Mouse (Mus musculus) liver, embryonic 14.5 days (tissue): Measurements from ENCODE around the gene Pde11a. TPM values are rescaled to one million over a fixed set of nuclear protein-coding genes. Genes with fewer than 3 reads are reported as not detected.

Experiments
- ATAC-seq: fragments of 200-750 bp; cut with Nextera tagmentation; 2 replicates; pipeline ENCODE4 v1.8.0; 2017; ENCODE audit warnings: moderate number of reproducible peaks, mild to moderate bottlenecking, moderate library complexity; ENCODE audit not compliant: insufficient read depth
- DNase-seq, 3 experiments: peaks; one replicate each; pipeline ENCODE4 v3.0.0-alpha.2; 2012 to 2013; ENCODE audit warnings: low read depth in 3 of 3, low spot score in 3 of 3
- H3K27ac ChIP-seq: fragments of 300-500 bp; sonication (generic); 2 replicates; pipeline ENCODE4 v1.5.1; 2014; ENCODE audit warnings: moderate library complexity, mild to moderate bottlenecking, control low read depth, inconsistent platforms
- H3K27me3 ChIP-seq: fragments of 300-500 bp; sonication (generic); 2 replicates; pipeline ENCODE4 v1.6.1; 2014; ENCODE audit warnings: mild to moderate bottlenecking, low read length, moderate library complexity; ENCODE audit not compliant: control insufficient read depth, insufficient read depth
- H3K36me3 ChIP-seq: fragments of 300-500 bp; sonication (generic); replicated peaks from 2 replicates; pipeline ENCODE4 v1.6.1; 2014; ENCODE audit warnings: low read depth; ENCODE audit not compliant: control insufficient read depth, insufficient read depth
- H3K4me1 ChIP-seq, 2 experiments: fragments of 200-500 bp in 1 of 2; fragments of 300-500 bp in 1 of 2; sonication (generic) in 1 of 2; replicated peaks; 2 replicates each; pipeline ENCODE4 v1.6.1; 2012 to 2014; ENCODE audit warnings: antibody characterized with exemption in 1 of 2, inconsistent platforms in 1 of 2, low read length in 1 of 2; ENCODE audit not compliant: control insufficient read depth in 2 of 2, insufficient read depth in 2 of 2
- H3K4me2 ChIP-seq: fragments of 300-500 bp; sonication (generic); 2 replicates; pipeline ENCODE4 v1.6.1; 2014; ENCODE audit warnings: low read depth, mild to moderate bottlenecking, control low read depth, moderate library complexity
- H3K4me3 ChIP-seq, 2 experiments: fragments of 200-500 bp in 1 of 2; fragments of 300-500 bp in 1 of 2; sonication (generic) in 1 of 2; 2 replicates each; pipeline ENCODE4 v1.5.1; 2012 to 2014; ENCODE audit warnings: low read depth in 2 of 2, low read length in 2 of 2, mild to moderate bottlenecking in 2 of 2, control low read depth in 1 of 2, inconsistent platforms in 1 of 2, moderate library complexity in 1 of 2; ENCODE audit not compliant: insufficient read depth in 1 of 2
- H3K9ac ChIP-seq: fragments of 300-500 bp; sonication (generic); replicated peaks from 2 replicates; pipeline ENCODE4 v1.6.1; 2014; ENCODE audit warnings: mild to moderate bottlenecking, control low read depth, moderate library complexity
- H3K9me3 ChIP-seq: fragments of 300-500 bp; sonication (generic); 2 replicates; pipeline ENCODE4 v1.6.1; 2016; ENCODE audit warnings: low read length, mixed read lengths; ENCODE audit not compliant: control insufficient read depth
- CTCF ChIP-seq: IDR thresholded peaks from 2 replicates; pipeline ENCODE4 v1.5.1; 2016; ENCODE audit warnings: antibody characterized with exemption, low read depth, control low read depth
- EP300 ChIP-seq: IDR thresholded peaks from 2 replicates; pipeline ENCODE4 v1.6.1; 2016; ENCODE audit warnings: antibody characterized with exemption, low read depth
- WGBS: fragments of 180-500 bp; shearing (Covaris S2); extraction: QIAGEN DNeasy Blood & Tissue Kit; methylation state at CpG from one replicate; pipeline ENCODE4 v1.1.7; 2014; ENCODE audit not compliant: insufficient replicate concordance; 5-methylcytosine and 5-hydroxymethylcytosine counted together
- polyA plus RNA-seq, 2 experiments: library from polyadenylated mRNA; depleted of rRNA in 1 of 2; stranded (reverse) in 1 of 2; unstranded in 1 of 2; fragments of >200 nt; fragmentation: Nextera tagmentation in 1 of 2; extraction: Ambion mirVana in 1 of 2; gene quantifications; 2 replicates each; pipeline versions ENCODE4 v1.2.1 to v1.2.3; 2012 to 2014

Gene Pde11a
- polyA plus RNA-seq, 2 experiments, result 0.01 TPM; not detected in 1

- no peak overlapping the region for H3K4me2 ChIP-seq
Measured at GRCm38 (mm10) chr2:75999636-76000035, 338.9 kb downstream of the Pde11a start.

GRCm38 (mm10) chr2:75998692-75999091 is 339.9 kb downstream of the Pde11a start:
- no peak for ATAC-seq
- no peak overlapping the region for H3K27ac ChIP-seq
- no peaks in the 10 kb centered on the region for H3K9me3 ChIP-seq
- no peaks in the 10 kb centered on the region for H3K27me3 ChIP-seq
- H3K4me2 ChIP-seq, result no peak overlapping the region
- no peak overlapping the region for H3K9ac ChIP-seq
- H3K4me3 ChIP-seq, result no peak overlapping the region
- no peak for TF ChIP-seq CTCF
- TF ChIP-seq EP300, result no peak
- H3K36me3 ChIP-seq, result no peaks in the 10 kb centered on the region
- 49% methylated on average over 8 of the region's 8 CpGs for WGBS
- no peak for DNase-seq
- H3K4me1 ChIP-seq, result peaks cover 0 to 3% of the 10 kb centered on the region in 2 experiments; a peak in 1 of 4 replicates

More at GRCm38 (mm10) chr2:75999636-76000035, 338.9 kb downstream of the Pde11a start:
- H3K36me3 ChIP-seq, result no peaks in the 10 kb centered on the region
- H3K27ac ChIP-seq, result no peak overlapping the region
- no peaks in the 10 kb centered on the region for H3K9me3 ChIP-seq
- DNase-seq, result no peak
- H3K9ac ChIP-seq, result no peak overlapping the region
- H3K27me3 ChIP-seq, result no peaks in the 10 kb centered on the region
- H3K4me1 ChIP-seq, result peaks cover 0 to 3% of the 10 kb centered on the region in 2 experiments; a peak in 1 of 4 replicates
- 60% methylated on average over 12 of the region's 12 CpGs for WGBS
- H3K4me3 ChIP-seq, result no peak overlapping the region
- ATAC-seq, result no peak
- TF ChIP-seq CTCF, result no peak
- TF ChIP-seq EP300, result no peak

GRCm38 (mm10) chr2:75997726-75998125 is 340.8 kb downstream of the Pde11a start:
- ATAC-seq, result no peak
- Histone ChIP-seq H3K9me3 (no peaks in the 10 kb centered on the region), H3K27me3 (no peaks in the 10 kb centered on the region), H3K36me3 (no peaks in the 10 kb centered on the region), H3K9ac (no peak overlapping the region), H3K4me2 (no peak overlapping the region), H3K4me1 (peaks cover 0 to 3% of the 10 kb centered on the region in 2 experiments; a peak in 1 of 4 replicates), H3K27ac (no peak overlapping the region), H3K4me3 (no peak overlapping the region)
- WGBS, result 51% methylated on average over 12 of the region's 12 CpGs
- TF ChIP-seq CTCF (no peak), EP300 (no peak)
- DNase-seq, result no peak

- ATAC-seq (no peak), DNase-seq (no peak)
- Histone ChIP-seq H3K27ac (no peak overlapping the region), H3K27me3 (no peaks in the 10 kb centered on the region), H3K9ac (no peak overlapping the region), H3K4me1 (peaks cover 0 to 3% of the 10 kb centered on the region in 2 experiments; a peak in 1 of 4 replicates), H3K4me3 (no peak overlapping the region), H3K9me3 (no peaks in the 10 kb centered on the region), H3K4me2 (no peak overlapping the region), H3K36me3 (no peaks in the 10 kb centered on the region)
- no peak for TF ChIP-seq EP300
- no peak for TF ChIP-seq CTCF
- 75% methylated on average over 11 of the region's 11 CpGs for WGBS
Measured at GRCm38 (mm10) chr2:75994841-75995240, 343.7 kb downstream of the Pde11a start.

- Histone ChIP-seq H3K4me3 (no peak overlapping the region), H3K9ac (no peak overlapping the region), H3K9me3 (no peaks in the 10 kb centered on the region), H3K4me1 (no peaks in the 10 kb centered on the region), H3K27me3 (no peaks in the 10 kb centered on the region; the same call in 1 of the 2 replicates), H3K4me2 (no peak overlapping the region), H3K36me3 (no peaks in the 10 kb centered on the region), H3K27ac (no peak overlapping the region)
- TF ChIP-seq EP300 (no peak), CTCF (no peak)
- DNase-seq (no peak), ATAC-seq (no peak)
- WGBS, result 51% methylated on average over 6 of the region's 6 CpGs
Measured at GRCm38 (mm10) chr2:75991581-75992205, 346.9 kb downstream of the Pde11a start.
